10 mouse cellular contexts compared by ENCODE assay signal in genomic region chr3:62860731-62861130, GRCm38 (mm10).
DNase-seq lines count a peak whose midpoint lies in the region; ATAC-seq and TF ChIP-seq lines count a peak whose summit lies in the region.
"Had no signal": no experiment of that assay in that cellular context is flagged by ENCODE, and none has a peak within 500 bp of the region (broad histone marks: within the 10 kb centered on the region; RNA-seq: fewer than 3 reads in every experiment).

No protein-coding gene starts in this region.

- H3K4me2 ChIP-seq in forebrain, embryonic 12.5 days: no peak overlapping the region
- H3K4me2 ChIP-seq in neural tube, embryonic 14.5 days (ENCODE audit: low read depth, low read length): no peak overlapping the region
- H3K4me2 ChIP-seq: embryonic facial prominence, embryonic 15.5 days; liver, embryonic 15.5 days had no signal

- no peak overlapping the region for H3K4me3 ChIP-seq in E14TG2a.4 (replicated peaks; ENCODE audit: low read length)
- no peak overlapping the region for H3K4me3 ChIP-seq in forebrain, embryonic 12.5 days (replicated peaks)
- H3K4me3 ChIP-seq in neural tube, embryonic 14.5 days (ENCODE audit: low read depth, low read length): no peak overlapping the region
- H3K4me3 ChIP-seq: embryonic facial prominence, embryonic 15.5 days; liver, embryonic 15.5 days had no signal

- H3K27me3 ChIP-seq in E14TG2a.4 (ENCODE audit: insufficient read depth, low read length): no peaks in the 10 kb centered on the region
- no peaks in the 10 kb centered on the region for H3K27me3 ChIP-seq in forebrain, embryonic 12.5 days
- H3K27me3 ChIP-seq in neural tube, embryonic 14.5 days (ENCODE audit: control insufficient read depth, insufficient read depth, low read length): no peaks in the 10 kb centered on the region
- H3K27me3 ChIP-seq: embryonic facial prominence, embryonic 15.5 days; liver, embryonic 15.5 days had no signal

- 18% methylated on average over 3 of the region's 3 CpGs for WGBS in forebrain, embryonic 12.5 days
- 20% methylated on average over 3 of the region's 3 CpGs for WGBS in neural tube, embryonic 14.5 days

- no peaks in the 10 kb centered on the region for H3K36me3 ChIP-seq in E14TG2a.4 (ENCODE audit: insufficient read depth, low read length)
- H3K36me3 ChIP-seq in forebrain, embryonic 12.5 days (replicated peaks): no peaks in the 10 kb centered on the region
- H3K36me3 ChIP-seq in neural tube, embryonic 14.5 days (ENCODE audit: control insufficient read depth, insufficient read depth, low read length): no peaks in the 10 kb centered on the region
- H3K36me3 ChIP-seq: embryonic facial prominence, embryonic 15.5 days; liver, embryonic 15.5 days had no signal

- peak; percentile 65 for DNase-seq in cerebellum, postnatal 10 days
- DNase-seq in cerebellum, adult 18-20 months: no peak
- peak; percentile 10 to 29 for DNase-seq in layer of hippocampus, postnatal 36 days
- no peak for DNase-seq in thymus, postnatal 36 days
- no peak for DNase-seq in spleen, adult 18-20 months

- no peak overlapping the region for H3K27ac ChIP-seq in forebrain, embryonic 12.5 days
- H3K27ac ChIP-seq in neural tube, embryonic 14.5 days (ENCODE audit: low read depth, low read length): no peak overlapping the region
- H3K27ac ChIP-seq: embryonic facial prominence, embryonic 15.5 days; liver, embryonic 15.5 days had no signal

- peak; percentile 44 for TF ChIP-seq CTCF in E14TG2a.4 (conservative IDR thresholded peaks at IDR 0.05; ENCODE audit: low read length)

- peak; percentile 67; the same call in 1 of the 2 replicates for ATAC-seq in forebrain, embryonic 12.5 days (ENCODE audit: low FRiP score)
- ATAC-seq in neural tube, embryonic 14.5 days (ENCODE audit: low read depth): peak; percentile 60; the same call in 1 of the 2 replicates

- H3K9me3 ChIP-seq in E14TG2a.4 (ENCODE audit: low read length): no peaks in the 10 kb centered on the region
- H3K9me3 ChIP-seq in forebrain, embryonic 12.5 days: no peaks in the 10 kb centered on the region
- H3K9me3 ChIP-seq in neural tube, embryonic 14.5 days (ENCODE audit: control insufficient read depth, low read length): no peaks in the 10 kb centered on the region
- H3K9me3 ChIP-seq: embryonic facial prominence, embryonic 15.5 days; liver, embryonic 15.5 days had no signal

- no peaks in the 10 kb centered on the region for H3K4me1 ChIP-seq in E14TG2a.4 (replicated peaks; ENCODE audit: low read depth, low read length)
- H3K4me1 ChIP-seq in forebrain, embryonic 12.5 days: no peaks in the 10 kb centered on the region
- H3K4me1 ChIP-seq in neural tube, embryonic 14.5 days (ENCODE audit: control insufficient read depth, insufficient read depth, low read length): no peaks in the 10 kb centered on the region
- H3K4me1 ChIP-seq: embryonic facial prominence, embryonic 15.5 days; liver, embryonic 15.5 days had no signal

- H3K9ac ChIP-seq in forebrain, embryonic 12.5 days: no peak overlapping the region
- no peak overlapping the region for H3K9ac ChIP-seq in neural tube, embryonic 14.5 days (replicated peaks; ENCODE audit: low read depth, low read length)
- H3K9ac ChIP-seq: embryonic facial prominence, embryonic 15.5 days; liver, embryonic 15.5 days had no signal

Comparison
In these comparisons a context has a peak if more than half of its experiments do, and no peak if none do; other contexts are left out.
1. DNase-seq: peak in cerebellum, postnatal 10 days (2 of 2) and layer of hippocampus, postnatal 36 days (2 of 2); none in cerebellum, adult 18-20 months (0 of 2), thymus, postnatal 36 days (0 of 2) and spleen, adult 18-20 months (0 of 2).